Mouse (Mus musculus) C2C12 (cell line): Measurements from ENCODE around the gene Fam160a2.

ENCODE experiments used
- CEBPB ChIP-seq: IDR thresholded peaks from one replicate; pipeline ENCODE4 v1.6.1; 2011; ENCODE audit warnings: low read depth, mild to moderate bottlenecking, control low read depth, moderate library complexity
- CTCF ChIP-seq: IDR thresholded peaks from one replicate; pipeline ENCODE4 v1.5.1; 2011; ENCODE audit not compliant: control insufficient read depth, insufficient read depth, insufficient read length
- USF1 ChIP-seq: IDR thresholded peaks from one replicate; pipeline ENCODE4 v1.6.1; 2011; ENCODE audit warnings: low read depth, mild to moderate bottlenecking, control low read depth, moderate library complexity

GRCm38 (mm10) chr7:105367268-105367667, 32.6 kb downstream of the Fam160a2 start:
- no peak for TF ChIP-seq CTCF
- no peak for TF ChIP-seq USF1
- TF ChIP-seq CEBPB: no peak
